Mouse (Mus musculus): ENCODE measurements at regions not wholly inside any gene's neighbourhood (a gene's known extent, or its start where the extent isn't known, plus 50 kb on each side); places are given as distances from the start of the nearest gene placed in this dataset.
"Not testable (repeated sequence)": the region's sequence is repeated elsewhere in the genome, so short reads cannot be mapped to it uniquely, and the experiment has no call there.

DNA sequence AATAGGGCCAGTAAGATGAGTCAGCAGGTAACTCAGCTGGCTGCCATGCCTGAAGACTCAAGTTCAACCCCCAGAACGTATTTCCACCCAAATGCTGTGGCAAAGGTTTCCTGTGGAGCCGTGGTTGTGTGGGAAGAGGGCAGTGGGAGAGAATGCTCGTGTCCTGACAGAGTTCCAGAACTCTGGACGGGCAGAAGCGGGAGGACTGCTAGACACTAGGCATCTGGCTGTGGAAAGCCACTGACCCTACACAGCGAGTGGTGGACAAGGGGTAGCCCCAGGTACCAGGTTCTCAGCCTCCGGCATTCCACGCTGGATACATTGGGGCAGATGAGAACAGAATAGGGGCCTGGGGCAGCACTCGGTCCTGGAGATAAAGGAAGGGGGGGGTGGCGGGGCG is 69.6 kb upstream of the Acsl3 start:
- DNase-seq (ENCODE audit: low spot score in 2 of 2) = no peak

DNA sequence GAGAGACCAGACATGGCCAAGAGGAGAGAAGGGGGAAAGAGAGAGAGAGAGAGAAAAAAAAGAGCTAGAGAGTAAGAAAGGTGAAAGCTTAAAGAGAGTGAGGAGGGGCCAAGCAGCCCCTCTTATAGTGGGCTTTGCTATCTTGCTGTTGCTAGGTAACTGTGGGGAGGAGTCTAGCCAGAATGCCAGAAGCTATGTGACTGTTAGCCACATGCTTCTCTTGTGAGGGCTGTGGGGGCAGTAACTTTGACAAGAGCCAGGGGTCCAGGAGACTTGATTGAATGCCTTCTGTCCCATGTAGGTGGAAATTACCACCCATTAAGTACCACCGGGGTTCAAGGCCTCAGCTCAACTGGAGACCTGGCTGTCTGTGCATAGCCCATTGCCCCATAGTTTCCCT is 69.0 kb upstream of the Acsl3 start:
- not testable (repeated sequence) for DNase-seq (ENCODE audit: low spot score in 2 of 2)

DNA sequence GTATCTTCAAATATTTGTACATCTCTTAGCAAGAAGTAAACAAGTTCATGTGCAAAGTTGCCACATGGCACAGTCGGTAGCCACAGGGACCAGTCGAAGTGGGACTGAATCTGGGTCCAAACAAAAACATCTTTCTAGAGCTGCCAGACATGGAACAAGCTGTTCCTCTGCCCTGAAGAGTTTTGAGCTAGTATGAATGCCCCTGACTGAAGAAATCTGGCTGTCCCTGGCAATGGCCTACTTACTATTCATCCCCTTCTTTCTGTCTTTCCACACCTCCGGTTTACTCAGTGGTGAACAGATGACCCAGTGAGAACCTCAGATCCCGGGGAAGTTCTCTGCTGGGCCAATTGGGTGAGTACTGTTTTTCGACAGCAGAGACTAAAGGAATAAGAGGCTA is 67.1 kb upstream of the Acsl3 start:
- peak in 1 of 2 experiments; percentile 10 for DNase-seq (ENCODE audit: low spot score in 2 of 2)

DNA sequence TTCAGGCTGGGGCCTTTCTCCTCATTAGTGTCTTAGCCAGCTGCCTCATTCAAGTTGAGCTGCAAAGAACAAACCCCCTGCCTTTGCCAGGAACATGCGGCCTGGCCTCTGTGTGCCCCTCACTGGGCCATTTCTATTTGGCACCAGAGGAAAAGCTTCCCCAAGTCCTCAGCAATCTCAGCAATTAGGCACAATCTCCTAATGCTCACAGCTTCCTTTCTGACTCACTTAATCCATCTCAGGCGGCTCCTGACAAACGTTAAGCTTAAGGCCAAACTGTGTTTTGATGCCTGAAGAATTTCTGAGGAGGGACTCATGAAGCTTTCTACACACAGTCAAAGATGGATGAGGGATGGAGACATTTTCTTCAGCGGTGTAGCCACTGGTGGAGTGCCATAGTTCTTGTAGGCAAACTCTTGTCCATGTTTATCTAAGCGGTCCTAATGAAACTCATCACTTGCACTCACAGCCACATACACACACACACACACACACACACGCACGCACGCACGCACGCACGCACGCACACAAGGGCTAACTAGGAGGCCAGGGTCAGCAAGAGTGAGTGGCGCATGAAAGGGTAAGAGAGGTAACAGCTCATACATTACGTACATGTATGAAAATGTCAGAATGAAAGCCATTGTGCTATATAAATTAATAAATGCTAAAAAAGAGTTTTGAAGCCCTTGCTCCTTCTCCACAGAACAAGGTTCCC is 63.5 kb upstream of the Acsl3 start:
- peak; percentile 10 to 27 for DNase-seq (ENCODE audit: low spot score in 2 of 2)

DNA sequence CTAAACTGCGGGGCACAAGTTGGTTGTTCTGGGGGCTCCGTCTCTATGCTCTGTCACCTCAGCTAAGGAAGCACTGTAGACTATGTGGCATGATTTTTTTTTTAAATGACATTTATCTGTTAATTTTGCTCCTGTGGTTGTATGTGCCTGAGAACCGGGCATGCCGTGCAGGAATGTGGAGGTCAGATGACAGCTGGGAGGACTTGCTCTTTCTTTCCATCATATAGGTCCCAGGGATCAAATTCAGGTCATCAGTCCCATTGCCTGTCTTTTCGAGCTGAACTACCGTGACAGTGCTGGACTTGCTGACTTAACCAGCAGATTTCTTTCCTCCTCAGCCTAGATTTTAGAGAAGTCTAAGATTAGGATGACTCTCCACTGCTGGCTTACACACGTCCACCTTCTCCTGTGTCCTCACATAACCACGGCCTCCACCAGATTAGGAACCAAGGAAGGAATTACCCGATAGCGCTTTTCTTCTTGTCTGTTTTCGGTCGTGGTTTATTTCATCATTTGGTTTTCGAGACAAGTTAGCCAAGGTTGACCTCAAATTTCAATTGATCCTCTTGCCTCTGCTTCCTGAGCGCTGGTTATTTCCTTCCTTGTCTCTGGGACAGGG is 62.0 kb upstream of the Acsl3 start:
- DNase-seq (ENCODE audit: low spot score in 2 of 2) = no peak

DNA sequence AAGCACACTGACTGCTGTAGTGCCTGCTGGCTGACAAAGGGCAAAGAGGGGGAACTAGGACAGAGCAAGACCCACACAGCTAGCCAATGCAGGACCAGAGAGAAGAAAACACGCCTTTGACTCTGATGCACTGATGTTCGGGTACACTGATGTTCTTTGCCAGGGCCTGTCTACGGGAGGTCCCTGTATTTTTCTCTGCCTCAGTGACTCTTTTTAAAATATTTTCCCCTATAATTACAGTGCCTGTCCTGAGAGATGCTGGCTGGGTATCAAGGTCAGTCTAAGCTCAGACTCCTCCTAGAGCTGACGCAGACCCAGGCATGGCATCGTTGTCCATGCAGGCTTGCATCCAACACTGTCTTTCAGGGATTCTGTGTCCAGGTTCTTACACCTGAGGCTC is 59.1 kb upstream of the Acsl3 start:
- no peak for DNase-seq (ENCODE audit: low spot score in 2 of 2)

DNA sequence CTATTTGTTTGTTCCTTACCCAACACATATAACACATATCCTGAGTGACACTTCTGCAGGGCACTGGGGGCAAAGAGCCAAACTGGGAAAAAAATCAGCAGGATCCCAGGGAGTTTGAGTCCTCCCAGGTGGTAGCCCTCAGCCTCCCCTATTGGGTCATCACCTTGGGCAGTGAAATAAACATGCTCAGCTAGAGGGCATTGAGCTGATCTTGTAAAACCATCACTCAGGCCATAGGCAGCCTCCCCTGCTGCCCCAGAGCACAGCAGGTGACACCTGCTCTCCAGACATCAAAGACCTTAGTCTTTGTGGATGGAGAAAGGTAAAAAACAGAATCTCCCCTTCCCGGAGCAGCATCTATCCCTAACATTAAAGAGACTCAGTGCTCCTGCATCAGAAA is 57.0 kb upstream of the Acsl3 start:
- DNase-seq (ENCODE audit: low spot score in 2 of 2) = no peak

DNA sequence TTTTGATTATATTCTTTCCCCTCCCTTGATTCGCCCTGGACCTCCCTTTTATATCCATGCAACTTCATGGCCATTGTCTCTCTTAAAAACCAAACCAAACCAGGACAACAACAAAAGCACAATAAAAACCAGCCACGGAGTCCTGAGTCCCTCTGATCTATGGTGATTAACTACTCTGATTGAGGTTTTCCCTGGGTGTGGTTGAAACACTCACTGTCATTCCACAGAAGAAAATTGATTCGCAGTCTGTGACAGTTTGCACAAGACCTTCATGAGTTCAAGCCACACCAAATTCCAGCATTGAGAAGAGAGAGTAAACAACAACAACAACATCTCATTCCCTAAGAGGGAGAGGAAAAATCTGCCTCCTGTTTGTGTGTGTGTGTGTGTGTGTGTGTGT is 56.1 kb upstream of the Acsl3 start:
- no peak for DNase-seq (ENCODE audit: low spot score in 2 of 2)

DNA sequence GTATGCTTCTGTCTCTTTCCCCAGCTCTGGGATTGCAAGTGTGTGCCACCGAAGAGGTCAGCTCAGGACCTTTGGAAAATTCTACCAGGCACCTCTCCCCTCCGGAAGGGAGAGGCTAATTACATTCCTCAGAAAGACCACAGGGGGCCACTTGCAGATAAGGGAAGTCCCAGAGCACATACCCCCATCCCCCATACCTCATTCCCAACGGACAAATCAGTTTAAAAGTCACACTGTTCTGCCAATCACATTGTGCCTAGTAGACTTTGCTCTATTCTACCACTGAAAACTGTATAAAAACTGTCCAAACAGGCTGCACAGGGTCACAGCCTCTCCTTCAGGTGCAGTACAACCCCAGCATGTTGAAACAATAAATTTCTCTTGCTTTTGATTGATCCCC is 55.6 kb upstream of the Acsl3 start:
- no peak for DNase-seq (ENCODE audit: low spot score in 2 of 2)

DNA sequence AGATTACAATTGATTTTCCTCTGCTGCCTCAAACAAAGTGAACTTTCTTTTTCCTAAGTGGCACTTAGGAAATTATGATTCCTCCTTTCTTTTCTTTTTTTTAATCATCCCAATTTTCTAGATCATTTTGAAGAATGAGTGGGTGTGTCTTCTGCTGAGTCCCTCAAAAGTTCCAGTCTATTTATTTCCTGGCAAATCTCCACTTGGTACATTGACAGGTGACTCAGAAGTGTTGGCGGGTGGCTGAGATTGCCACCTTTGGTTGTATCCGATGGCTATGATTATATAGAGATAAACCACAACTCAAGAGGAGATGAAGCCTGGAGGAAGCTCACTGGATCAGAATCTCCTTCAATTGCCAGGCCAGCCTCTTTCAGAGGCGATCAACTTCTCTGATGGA is 54.7 kb upstream of the Acsl3 start:
- no peak for DNase-seq (ENCODE audit: low spot score in 2 of 2)

DNA sequence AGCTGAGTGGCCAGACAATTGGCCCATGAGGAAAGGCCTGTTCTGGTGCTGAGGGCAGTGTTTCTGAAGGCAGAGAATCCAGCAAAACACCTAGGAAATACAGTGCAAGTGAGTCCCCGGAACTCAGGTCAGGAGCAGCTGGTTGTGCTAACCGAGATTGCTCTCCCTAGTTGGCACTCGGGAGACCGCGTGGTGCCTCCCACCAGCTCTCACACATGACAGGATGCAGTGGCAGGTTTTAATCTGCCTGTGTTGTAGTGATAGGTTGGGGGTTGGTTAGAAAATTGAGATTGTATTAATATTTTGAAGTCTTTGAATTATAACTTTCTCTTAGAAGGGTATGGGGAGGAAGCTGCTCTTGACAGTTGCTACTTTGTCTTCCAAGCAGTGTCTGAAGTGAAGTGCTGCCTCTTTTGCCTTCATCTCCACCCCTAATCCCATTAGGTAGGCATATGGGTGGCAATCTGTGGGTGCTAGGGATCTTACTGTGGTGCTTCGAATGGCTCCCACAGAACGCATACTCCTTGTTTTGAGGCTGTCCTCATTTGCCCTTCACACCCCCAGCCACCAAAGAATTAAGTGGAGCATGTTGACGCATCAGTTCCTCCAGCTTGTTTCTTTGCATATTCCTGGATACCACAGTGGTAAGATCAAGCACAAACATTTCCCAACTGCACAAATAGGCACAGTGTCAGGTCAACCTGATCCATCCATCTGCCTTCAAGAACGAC is 52.6 kb upstream of the Acsl3 start:
- DNase-seq (ENCODE audit: low spot score in 2 of 2) = no peak
